Mouse (Mus musculus) limb, embryonic 15.5 days (tissue): ENCODE measurements at regions not wholly inside any gene's neighbourhood (a gene's known extent, or its start where the extent isn't known, plus 50 kb on each side); places are given as distances from the start of the nearest gene placed in this dataset.

ENCODE experiments used
- ATAC-seq: fragments of 200-750 bp; cut with Nextera tagmentation; 2 replicates; pipeline ENCODE4 v1.8.0; 2017; ENCODE audit warnings: low read depth, moderate TSS enrichment; ENCODE audit not compliant: insufficient number of reproducible peaks, low FRiP score, low TSS enrichment
- H3K27ac ChIP-seq: fragments of 300-500 bp; sonication (generic); 2 replicates; pipeline ENCODE4 v1.5.1; 2015; ENCODE audit warnings: moderate library complexity, mild to moderate bottlenecking, inconsistent platforms
- H3K27me3 ChIP-seq: fragments of 300-500 bp; sonication (generic); 2 replicates; pipeline ENCODE4 v1.6.1; 2015; ENCODE audit warnings: inconsistent platforms
- H3K36me3 ChIP-seq: fragments of 300-500 bp; sonication (generic); 2 replicates; pipeline ENCODE4 v1.6.1; 2015; ENCODE audit warnings: inconsistent platforms
- H3K4me1 ChIP-seq: fragments of 300-500 bp; sonication (generic); 2 replicates; pipeline ENCODE4 v1.6.1; 2015; ENCODE audit warnings: inconsistent platforms
- H3K4me2 ChIP-seq: fragments of 300-500 bp; sonication (generic); 2 replicates; pipeline ENCODE4 v1.6.1; 2015; ENCODE audit warnings: mild to moderate bottlenecking, inconsistent platforms
- H3K4me3 ChIP-seq: fragments of 300-500 bp; sonication (generic); 2 replicates; pipeline ENCODE4 v1.5.1; 2015; ENCODE audit warnings: mild to moderate bottlenecking, inconsistent platforms
- H3K9ac ChIP-seq: fragments of 300-500 bp; sonication (generic); 2 replicates; pipeline ENCODE4 v1.6.1; 2015; ENCODE audit warnings: inconsistent platforms
- H3K9me3 ChIP-seq: fragments of 300-500 bp; sonication (generic); 2 replicates; pipeline ENCODE4 v1.6.1; 2016; ENCODE audit warnings: inconsistent platforms
- WGBS: fragments of 180-500 bp; shearing (Covaris S2); methylation state at CpG from one replicate; pipeline ENCODE4 v1.1.7; 2015; 5-methylcytosine and 5-hydroxymethylcytosine counted together

- H3K9me3 ChIP-seq: no peaks in the 10 kb centered on the region
- no peaks in the 10 kb centered on the region for H3K36me3 ChIP-seq
- no peak overlapping the region for H3K9ac ChIP-seq
- 0 out of 2 replicates have a peak, but pooled peaks cover 4% of the 10 kb centered on the region for H3K4me1 ChIP-seq
- no peak for ATAC-seq
- H3K27me3 ChIP-seq: no peaks in the 10 kb centered on the region
- 73% methylated on average over 2 of the region's 2 CpGs for WGBS
- H3K4me3 ChIP-seq: no peak overlapping the region
- no peak overlapping the region for H3K4me2 ChIP-seq
- no peak overlapping the region for H3K27ac ChIP-seq
These were observed 199.4 kb upstream of the Lpp start for GRCm38 (mm10) chr16:24193945-24194344.

- H3K27ac ChIP-seq: no peak overlapping the region
- no peaks in the 10 kb centered on the region for H3K9me3 ChIP-seq
- no peak overlapping the region for H3K4me3 ChIP-seq
- H3K4me2 ChIP-seq: no peak overlapping the region
- H3K27me3 ChIP-seq: no peaks in the 10 kb centered on the region
- H3K36me3 ChIP-seq: no peaks in the 10 kb centered on the region
- WGBS: 60% methylated on average over 15 of the region's 15 CpGs
- no peak for ATAC-seq
- H3K9ac ChIP-seq: no peak overlapping the region
- H3K4me1 ChIP-seq: 0 out of 2 replicates have a peak, but pooled peaks cover 4% of the 10 kb centered on the region
These were observed 199.9 kb upstream of the Lpp start for GRCm38 (mm10) chr16:24193251-24193873.

GRCm38 (mm10) chr16:24192013-24192412, 201.3 kb upstream of the Lpp start:
- Histone ChIP-seq H3K4me3 (no peak overlapping the region), H3K4me2 (no peak overlapping the region), H3K27ac (no peak overlapping the region), H3K4me1 (no peaks in the 10 kb centered on the region), H3K9me3 (no peaks in the 10 kb centered on the region), H3K36me3 (no peaks in the 10 kb centered on the region), H3K27me3 (no peaks in the 10 kb centered on the region), H3K9ac (no peak overlapping the region)
- no peak for ATAC-seq
- 90% methylated on average over 1 of the region's 1 CpGs for WGBS

GRCm38 (mm10) chr16:24187131-24187530, 198.5 kb upstream of the Bcl6 start:
- H3K36me3 ChIP-seq: no peaks in the 10 kb centered on the region
- WGBS: 63% methylated on average over 6 of the region's 6 CpGs
- no peak overlapping the region for H3K27ac ChIP-seq

GRCm38 (mm10) chr16:24185989-24186388, 197.3 kb upstream of the Bcl6 start:
- Histone ChIP-seq H3K4me1 (no peaks in the 10 kb centered on the region), H3K4me2 (no peak overlapping the region), H3K4me3 (no peak overlapping the region), H3K9ac (no peak overlapping the region), H3K36me3 (no peaks in the 10 kb centered on the region), H3K9me3 (no peaks in the 10 kb centered on the region), H3K27me3 (no peaks in the 10 kb centered on the region), H3K27ac (no peak overlapping the region)
- ATAC-seq: no peak
- WGBS: 59% methylated on average over 6 of the region's 6 CpGs

More at GRCm38 (mm10) chr16:24187131-24187530, 198.5 kb upstream of the Bcl6 start:
- Histone ChIP-seq H3K4me3 (no peak overlapping the region), H3K4me1 (no peaks in the 10 kb centered on the region), H3K27me3 (no peaks in the 10 kb centered on the region), H3K9me3 (no peaks in the 10 kb centered on the region), H3K4me2 (no peak overlapping the region), H3K9ac (no peak overlapping the region)
- no peak for ATAC-seq

- Histone ChIP-seq H3K4me2 (no peak overlapping the region), H3K4me3 (no peak overlapping the region), H3K4me1 (no peaks in the 10 kb centered on the region), H3K9ac (no peak overlapping the region), H3K9me3 (no peaks in the 10 kb centered on the region), H3K27me3 (no peaks in the 10 kb centered on the region), H3K36me3 (no peaks in the 10 kb centered on the region), H3K27ac (no peak overlapping the region)
- WGBS: 78% methylated on average over 4 of the region's 4 CpGs
- no peak for ATAC-seq
These were observed 196.2 kb upstream of the Bcl6 start for GRCm38 (mm10) chr16:24184846-24185245.

- WGBS: 77% methylated on average over 3 of the region's 3 CpGs
- Histone ChIP-seq H3K4me3 (no peak overlapping the region), H3K36me3 (no peaks in the 10 kb centered on the region), H3K9me3 (no peaks in the 10 kb centered on the region), H3K4me2 (no peak overlapping the region), H3K27me3 (no peaks in the 10 kb centered on the region), H3K27ac (no peak overlapping the region), H3K9ac (no peak overlapping the region), H3K4me1 (no peaks in the 10 kb centered on the region)
- ATAC-seq: no peak
These were observed 194.6 kb upstream of the Bcl6 start for GRCm38 (mm10) chr16:24183216-24183615.

- H3K36me3 ChIP-seq: no peaks in the 10 kb centered on the region
- H3K9ac ChIP-seq: no peak overlapping the region
- H3K9me3 ChIP-seq: no peaks in the 10 kb centered on the region
- ATAC-seq: no peak
- no peaks in the 10 kb centered on the region for H3K27me3 ChIP-seq
- H3K4me1 ChIP-seq: no peaks in the 10 kb centered on the region
- no peak overlapping the region for H3K4me3 ChIP-seq
- no peak overlapping the region for H3K27ac ChIP-seq
- no peak overlapping the region for H3K4me2 ChIP-seq
- 76% methylated on average over 3 of the region's 3 CpGs for WGBS
These were observed 192.7 kb upstream of the Bcl6 start for GRCm38 (mm10) chr16:24181388-24181787.

GRCm38 (mm10) chr16:24180666-24181065, 192.0 kb upstream of the Bcl6 start:
- no peaks in the 10 kb centered on the region for H3K9me3 ChIP-seq
- H3K9ac ChIP-seq: no peak overlapping the region
- H3K27ac ChIP-seq: no peak overlapping the region
- H3K4me2 ChIP-seq: no peak overlapping the region
- WGBS: 82% methylated on average over 5 of the region's 5 CpGs
- H3K4me1 ChIP-seq: no peaks in the 10 kb centered on the region
- no peak overlapping the region for H3K4me3 ChIP-seq
- no peaks in the 10 kb centered on the region for H3K27me3 ChIP-seq
- no peak for ATAC-seq
- H3K36me3 ChIP-seq: no peaks in the 10 kb centered on the region

GRCm38 (mm10) chr16:24177564-24177963, 188.9 kb upstream of the Bcl6 start:
- no peak for ATAC-seq
- no peaks in the 10 kb centered on the region for H3K36me3 ChIP-seq
- no peak overlapping the region for H3K27ac ChIP-seq
- no peaks in the 10 kb centered on the region for H3K27me3 ChIP-seq
- no peak overlapping the region for H3K4me3 ChIP-seq
- no peak overlapping the region for H3K4me2 ChIP-seq
- no peak overlapping the region for H3K9ac ChIP-seq
- WGBS: 76% methylated on average over 2 of the region's 2 CpGs
- no peaks in the 10 kb centered on the region; the same call in 1 of the 2 replicates for H3K4me1 ChIP-seq
- H3K9me3 ChIP-seq: no peaks in the 10 kb centered on the region

- no peaks in the 10 kb centered on the region; the same call in 1 of the 2 replicates for H3K4me1 ChIP-seq
- H3K27me3 ChIP-seq: no peaks in the 10 kb centered on the region
- WGBS: 63% methylated on average over 7 of the region's 7 CpGs
- no peaks in the 10 kb centered on the region for H3K36me3 ChIP-seq
- no peak overlapping the region for H3K27ac ChIP-seq
- no peaks in the 10 kb centered on the region for H3K9me3 ChIP-seq
- H3K4me3 ChIP-seq: no peak overlapping the region
- ATAC-seq: no peak
- H3K9ac ChIP-seq: no peak overlapping the region
- H3K4me2 ChIP-seq: no peak overlapping the region
These were observed 188.5 kb upstream of the Bcl6 start for GRCm38 (mm10) chr16:24177131-24177530.

- Histone ChIP-seq H3K4me1 (no peaks in the 10 kb centered on the region; the same call in 1 of the 2 replicates), H3K36me3 (no peaks in the 10 kb centered on the region), H3K4me2 (no peak overlapping the region), H3K4me3 (no peak overlapping the region), H3K9ac (no peak overlapping the region), H3K9me3 (no peaks in the 10 kb centered on the region), H3K27ac (no peak overlapping the region), H3K27me3 (no peaks in the 10 kb centered on the region)
- WGBS: 63% methylated on average over 2 of the region's 2 CpGs
- ATAC-seq: no peak
These were observed 187.4 kb upstream of the Bcl6 start for GRCm38 (mm10) chr16:24176057-24176456.
